Mouse (Mus musculus) neural tube, embryonic 15.5 days (tissue): ENCODE data around the gene Lpp. TPM values are rescaled to one million over a fixed set of nuclear protein-coding genes. Genes with fewer than 3 reads are reported as not detected.

Source experiments
- ATAC-seq: fragments of 200-750 bp; cut with Nextera tagmentation; 2 replicates; pipeline ENCODE4 v1.8.0; 2017; ENCODE audit warnings: mild to moderate bottlenecking, moderate TSS enrichment, moderate library complexity; ENCODE audit not compliant: low FRiP score
- H3K27ac ChIP-seq: fragments of 300-500 bp; sonication (generic); replicated peaks from 2 replicates; pipeline ENCODE4 v1.5.1; 2015; ENCODE audit warnings: mild to moderate bottlenecking, inconsistent platforms
- H3K27me3 ChIP-seq: fragments of 300-500 bp; sonication (generic); replicated peaks from 2 replicates; pipeline ENCODE4 v1.6.1; 2015; ENCODE audit warnings: inconsistent platforms
- H3K36me3 ChIP-seq: fragments of 300-500 bp; sonication (generic); 2 replicates; pipeline ENCODE4 v1.6.1; 2015; ENCODE audit warnings: inconsistent platforms
- H3K4me1 ChIP-seq: fragments of 300-500 bp; sonication (generic); 2 replicates; pipeline ENCODE4 v1.6.1; 2015; ENCODE audit warnings: inconsistent platforms
- H3K4me2 ChIP-seq: fragments of 300-500 bp; sonication (generic); 2 replicates; pipeline ENCODE4 v1.6.1; 2015; ENCODE audit warnings: inconsistent platforms, mild to moderate bottlenecking, moderate library complexity
- H3K4me3 ChIP-seq: fragments of 300-500 bp; sonication (generic); replicated peaks from 2 replicates; pipeline ENCODE4 v1.5.1; 2015; ENCODE audit warnings: mild to moderate bottlenecking, inconsistent platforms
- H3K9ac ChIP-seq: fragments of 300-500 bp; sonication (generic); replicated peaks from 2 replicates; pipeline ENCODE4 v1.6.1; 2015; ENCODE audit warnings: mild to moderate bottlenecking, inconsistent platforms
- H3K9me3 ChIP-seq: fragments of 300-500 bp; sonication (generic); replicated peaks from 2 replicates; pipeline ENCODE4 v1.6.1; 2016; ENCODE audit warnings: inconsistent platforms
- WGBS: fragments of 180-500 bp; shearing (Covaris S2); methylation state at CpG from one replicate; pipeline ENCODE4 v1.1.7; 2015; ENCODE audit warnings: mixed read lengths; 5-methylcytosine and 5-hydroxymethylcytosine counted together
- polyA plus RNA-seq: library from polyadenylated mRNA; unstranded; fragments of >200 nt; fragmentation: Nextera tagmentation; extraction: Ambion mirVana; gene quantifications from 2 replicates; pipeline ENCODE4 v1.2.1, GENCODE M21; 2015

The Lpp gene
- polyA plus RNA-seq, 1 experiment from 2014 or later, result 10.6 TPM

DNA sequence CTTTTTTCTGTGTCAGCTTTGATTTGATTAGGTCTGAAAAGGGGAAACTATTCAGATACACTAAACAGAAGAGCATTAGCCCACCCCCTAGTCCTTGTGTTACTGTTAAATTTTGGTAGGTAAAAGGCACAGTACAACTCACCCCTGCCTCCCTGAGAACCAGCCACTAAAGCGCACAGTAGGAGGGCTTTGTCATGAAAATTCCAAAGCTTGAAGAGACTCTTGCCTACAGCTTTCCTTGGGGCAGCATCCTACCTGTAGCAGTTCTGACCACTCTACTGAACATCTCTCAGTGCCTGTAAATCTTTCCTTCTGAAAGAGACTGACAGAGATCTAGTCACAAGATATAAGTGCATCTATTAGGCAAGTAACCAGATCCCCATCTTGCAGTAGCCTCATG lies 482.4 kb downstream of the Lpp start:
- no peaks in the 10 kb centered on the region for H3K9me3 ChIP-seq
- WGBS, result 44% methylated on average over 1 of the region's 1 CpGs
- H3K27ac ChIP-seq, result no peak overlapping the region
- H3K4me3 ChIP-seq, result no peak overlapping the region
- peaks cover 2% of the 10 kb centered on the region for H3K4me1 ChIP-seq
- H3K27me3 ChIP-seq, result no peaks in the 10 kb centered on the region
- no peak overlapping the region for H3K9ac ChIP-seq
- no peak overlapping the region for H3K4me2 ChIP-seq
- peaks cover 5% of the 10 kb centered on the region; the same call in 1 of the 2 replicates for H3K36me3 ChIP-seq
- ATAC-seq, result no peak

DNA sequence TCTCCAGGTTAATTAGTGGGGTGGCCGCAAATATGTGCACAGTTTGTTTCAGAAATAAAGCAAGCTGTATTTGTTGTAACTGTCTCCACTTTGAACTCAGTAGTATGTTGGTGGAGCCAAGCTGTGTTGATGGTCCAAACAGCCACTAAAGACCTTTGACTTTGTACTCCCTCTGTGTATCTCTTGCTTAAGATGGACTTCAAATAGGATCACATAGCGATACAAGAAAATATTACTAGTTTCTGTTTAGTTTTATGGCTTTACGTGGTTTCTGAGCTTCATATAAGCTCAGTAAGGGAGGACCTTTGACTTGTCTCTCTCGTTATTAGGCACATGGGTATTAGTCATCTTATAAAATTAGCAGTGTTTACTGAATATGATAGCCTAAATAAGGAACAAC lies 485.7 kb downstream of the Lpp start:
- Histone ChIP-seq H3K9me3 (no peaks in the 10 kb centered on the region), H3K36me3 (no peaks in the 10 kb centered on the region), H3K4me3 (no peak overlapping the region), H3K27ac (no peak overlapping the region), H3K4me2 (no peak overlapping the region), H3K27me3 (no peaks in the 10 kb centered on the region), H3K4me1 (peaks cover 4% of the 10 kb centered on the region), H3K9ac (no peak overlapping the region)
- ATAC-seq, result no peak
- 85% methylated on average over 4 of the region's 4 CpGs for WGBS

DNA sequence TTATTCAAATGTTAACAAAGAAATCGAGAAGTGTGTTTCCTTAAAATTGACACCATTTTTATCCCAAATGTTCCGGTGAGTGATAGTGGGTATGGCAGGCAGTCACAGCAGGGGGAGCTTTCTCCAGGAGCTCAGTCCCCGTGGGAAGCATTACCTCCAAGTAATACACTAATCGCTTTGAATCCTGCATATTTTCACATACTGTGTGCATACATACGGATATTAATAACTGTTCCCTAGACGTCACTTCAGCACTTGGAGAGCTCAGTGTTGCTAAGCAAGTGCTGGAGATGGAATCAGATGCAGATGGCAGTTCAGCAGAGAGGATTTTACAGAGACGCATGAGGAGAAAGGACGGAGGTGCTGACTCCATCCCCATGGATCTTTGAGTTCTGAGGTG lies 487.4 kb downstream of the Lpp start:
- 40% methylated on average over 8 of the region's 8 CpGs for WGBS
- Histone ChIP-seq H3K4me3 (no peak overlapping the region), H3K27me3 (no peaks in the 10 kb centered on the region), H3K4me1 (peaks cover 4% of the 10 kb centered on the region), H3K27ac (no peak overlapping the region), H3K9ac (no peak overlapping the region), H3K4me2 (no peak overlapping the region), H3K36me3 (no peaks in the 10 kb centered on the region), H3K9me3 (no peaks in the 10 kb centered on the region)
- ATAC-seq, result no peak

DNA sequence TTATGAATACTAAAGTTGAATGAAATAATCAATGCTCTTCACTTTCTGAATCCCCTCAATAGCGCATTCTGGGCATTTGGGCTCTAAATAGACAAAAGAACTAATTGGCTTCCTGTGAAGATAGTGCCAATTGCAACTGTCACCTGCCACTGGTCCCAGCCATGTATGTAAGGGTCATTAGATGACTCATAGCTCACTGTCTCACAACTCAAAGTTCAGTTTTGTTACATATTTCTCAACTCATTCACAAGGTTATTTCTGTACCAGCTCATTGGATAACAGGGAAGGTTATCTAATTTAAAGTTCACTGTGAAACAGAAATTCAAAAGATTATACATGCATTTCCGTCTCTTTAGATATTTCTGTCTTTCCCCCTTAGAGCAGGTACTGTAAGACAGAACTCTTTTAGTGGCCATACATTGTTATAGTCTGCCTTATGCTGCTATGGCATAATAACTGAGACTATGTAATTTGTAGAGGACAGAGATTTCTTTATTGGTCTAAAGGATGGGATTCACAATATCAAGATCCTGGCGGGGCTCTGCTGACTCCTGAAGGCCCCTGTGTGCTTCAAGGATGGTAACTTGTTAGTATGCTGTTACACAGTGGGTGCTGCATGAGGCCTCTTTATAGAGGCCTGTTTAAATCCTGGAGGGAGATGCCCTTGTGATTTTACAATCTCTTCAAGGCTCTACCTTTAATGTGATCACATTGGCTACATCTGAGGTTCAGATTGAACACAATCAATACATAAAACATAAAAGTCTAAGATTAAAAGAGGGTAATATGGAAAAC lies 488.9 kb downstream of the Lpp start:
- no peak for ATAC-seq
- H3K27me3 ChIP-seq, result no peaks in the 10 kb centered on the region
- no peak overlapping the region for H3K4me2 ChIP-seq
- H3K9me3 ChIP-seq, result no peaks in the 10 kb centered on the region
- no peak overlapping the region for H3K4me3 ChIP-seq
- WGBS, result 79% methylated on average over 3 of the region's 3 CpGs
- no peaks in the 10 kb centered on the region for H3K36me3 ChIP-seq
- peaks cover 7% of the 10 kb centered on the region for H3K4me1 ChIP-seq
- H3K9ac ChIP-seq, result no peak overlapping the region
- H3K27ac ChIP-seq, result no peak overlapping the region

DNA sequence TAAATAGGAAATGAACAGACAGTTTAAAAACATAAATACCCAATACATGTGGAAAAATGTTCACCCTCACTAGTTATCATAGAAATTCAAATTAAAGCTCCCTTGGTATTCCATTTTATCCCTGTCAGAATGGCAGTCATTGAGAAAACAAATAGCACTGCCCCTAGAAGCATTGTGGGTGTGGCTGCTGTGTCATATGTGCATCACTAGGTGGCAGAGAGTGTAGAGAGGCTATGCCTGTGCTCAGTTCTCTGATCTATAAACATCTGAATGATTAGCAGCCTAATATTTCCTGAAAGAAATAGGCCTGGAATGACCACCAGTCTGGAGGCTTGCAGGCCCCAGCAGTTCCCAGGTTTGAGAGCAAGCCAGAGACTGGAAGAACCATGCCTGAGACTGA lies 490.7 kb downstream of the Lpp start:
- no peaks in the 10 kb centered on the region for H3K27me3 ChIP-seq
- no peaks in the 10 kb centered on the region for H3K36me3 ChIP-seq
- H3K9ac ChIP-seq, result no peak overlapping the region
- H3K4me3 ChIP-seq, result no peak overlapping the region
- H3K9me3 ChIP-seq, result no peaks in the 10 kb centered on the region
- H3K4me2 ChIP-seq, result no peak overlapping the region
- peaks cover 7% of the 10 kb centered on the region for H3K4me1 ChIP-seq
- no peak overlapping the region for H3K27ac ChIP-seq
- no peak for ATAC-seq

DNA sequence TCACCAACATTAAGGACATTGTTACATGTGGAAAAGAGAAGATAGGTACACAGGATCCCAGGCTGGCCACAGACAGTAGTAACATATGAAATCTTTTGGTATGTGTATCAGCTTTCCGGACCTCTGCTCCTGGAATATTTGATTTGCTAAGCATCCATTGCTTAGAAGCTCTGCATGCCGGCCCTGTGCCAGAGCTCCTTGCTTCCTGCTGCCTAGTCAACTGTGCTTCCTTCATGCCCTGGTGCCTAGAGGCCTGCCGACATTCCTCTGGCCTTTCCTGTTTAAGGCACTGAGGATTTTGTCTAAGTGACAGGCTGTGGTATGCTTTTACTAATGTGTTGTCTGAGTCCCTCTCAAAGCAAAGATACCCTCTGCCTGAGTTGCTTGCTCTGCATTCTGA lies 493.0 kb downstream of the Lpp start:
- 60% methylated on average over 3 of the region's 3 CpGs for WGBS
- Histone ChIP-seq H3K36me3 (no peaks in the 10 kb centered on the region), H3K4me2 (no peak overlapping the region), H3K27ac (no peak overlapping the region), H3K27me3 (no peaks in the 10 kb centered on the region), H3K9me3 (no peaks in the 10 kb centered on the region), H3K4me3 (no peak overlapping the region), H3K4me1 (0 out of 2 replicates have a peak, but pooled peaks cover 3% of the 10 kb centered on the region), H3K9ac (no peak overlapping the region)
- ATAC-seq, result no peak

DNA sequence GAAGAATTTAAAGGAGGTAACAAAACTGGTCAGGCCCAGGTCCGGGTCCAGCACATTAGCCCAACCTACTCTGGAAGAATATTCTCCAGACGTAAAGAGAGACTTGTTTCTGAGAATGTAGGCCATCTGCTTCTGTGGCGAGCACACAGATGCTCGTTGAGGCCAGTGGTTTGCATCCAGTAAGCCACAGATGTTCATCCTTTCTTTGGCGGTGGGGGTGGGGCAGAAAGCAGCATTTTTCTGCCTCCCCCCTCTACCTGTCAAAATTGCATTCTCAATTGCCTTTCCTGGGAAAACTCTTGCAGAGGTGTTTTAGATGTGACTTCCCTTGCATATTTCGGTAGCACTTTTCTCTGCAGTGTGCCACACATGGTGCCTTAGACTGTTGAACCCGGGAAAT lies 493.6 kb downstream of the Lpp start:
- Histone ChIP-seq H3K9me3 (no peaks in the 10 kb centered on the region), H3K4me3 (no peak overlapping the region), H3K27me3 (no peaks in the 10 kb centered on the region), H3K27ac (no peak overlapping the region), H3K4me2 (no peak overlapping the region), H3K9ac (no peak overlapping the region), H3K4me1 (0 out of 2 replicates have a peak, but pooled peaks cover 3% of the 10 kb centered on the region), H3K36me3 (no peaks in the 10 kb centered on the region)
- ATAC-seq, result no peak
- WGBS, result 68% methylated on average over 7 of the region's 7 CpGs

DNA sequence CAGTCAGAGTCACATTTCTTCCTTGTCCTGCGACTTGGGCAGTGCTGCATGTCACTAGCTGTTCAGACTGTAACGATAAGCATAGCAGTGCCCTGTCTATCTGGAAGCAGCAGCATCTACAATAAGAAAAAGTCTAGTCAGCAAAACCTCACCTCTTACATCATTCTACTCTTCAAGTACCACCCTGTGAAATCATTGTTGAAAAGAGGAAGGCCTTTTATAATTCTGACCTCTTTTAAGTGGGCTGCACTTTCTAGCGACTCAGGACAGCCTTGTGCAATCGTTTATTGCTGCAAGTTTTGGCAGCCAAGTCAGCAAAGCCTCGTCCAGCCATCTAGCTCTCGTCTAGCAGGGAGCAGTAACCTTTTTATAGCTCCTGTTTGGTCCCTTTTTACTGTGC lies 498.1 kb downstream of the Lpp start:
- H3K36me3 ChIP-seq, result no peaks in the 10 kb centered on the region
- no peak overlapping the region for H3K27ac ChIP-seq
- 31% methylated on average over 6 of the region's 6 CpGs for WGBS
- H3K27me3 ChIP-seq, result no peaks in the 10 kb centered on the region
- no peaks in the 10 kb centered on the region for H3K4me1 ChIP-seq
- no peak overlapping the region for H3K4me2 ChIP-seq
- no peaks in the 10 kb centered on the region for H3K9me3 ChIP-seq
- no peak overlapping the region for H3K9ac ChIP-seq
- no peak for ATAC-seq
- no peak overlapping the region for H3K4me3 ChIP-seq

DNA sequence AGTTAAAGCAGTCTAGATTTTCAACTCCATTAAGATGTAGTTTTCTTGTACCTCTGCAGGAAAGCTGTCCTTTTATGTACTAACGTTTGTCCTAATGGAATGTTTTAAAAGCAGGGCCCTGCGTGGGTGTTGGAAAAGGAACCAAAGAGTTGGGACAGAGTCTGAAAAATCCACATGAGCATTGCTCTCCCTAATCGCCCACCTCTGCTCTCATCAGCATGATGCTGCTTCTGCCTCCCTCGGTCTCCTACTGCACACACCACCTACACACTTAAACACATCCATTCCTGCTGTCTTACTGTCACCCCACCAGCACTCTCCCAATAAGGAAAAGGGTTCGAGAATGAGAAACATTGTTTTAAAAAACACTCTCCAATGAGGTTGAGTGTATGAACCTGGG lies 501.9 kb downstream of the Lpp start:
- WGBS, result 81% methylated on average over 5 of the region's 5 CpGs
- no peaks in the 10 kb centered on the region for H3K36me3 ChIP-seq
- no peak for ATAC-seq

DNA sequence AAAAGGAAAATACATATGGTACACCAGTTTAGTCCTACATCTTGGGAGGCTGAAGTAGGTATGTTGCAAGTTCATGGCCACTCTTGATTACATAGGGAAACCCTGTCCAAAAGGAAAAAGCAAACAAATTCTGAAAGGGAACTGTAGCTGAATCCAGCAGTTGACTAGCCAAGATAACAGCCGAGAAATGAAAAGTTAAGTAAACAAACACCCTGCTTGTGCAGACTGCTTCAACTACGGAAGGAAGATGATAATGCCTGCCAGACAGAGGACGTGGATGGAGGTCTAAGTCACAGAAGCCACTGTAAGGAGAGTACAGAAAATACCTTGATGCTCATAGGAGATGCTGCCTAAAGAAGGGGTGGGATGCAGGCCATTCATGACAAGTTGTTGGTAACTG lies 504.3 kb downstream of the Lpp start:
- Histone ChIP-seq H3K4me1 (no peaks in the 10 kb centered on the region), H3K36me3 (no peaks in the 10 kb centered on the region), H3K4me2 (no peak overlapping the region), H3K9me3 (no peaks in the 10 kb centered on the region), H3K9ac (no peak overlapping the region), H3K27ac (no peak overlapping the region), H3K27me3 (no peaks in the 10 kb centered on the region), H3K4me3 (no peak overlapping the region)
- ATAC-seq, result no peak
- 80% methylated on average over 3 of the region's 3 CpGs for WGBS

More for the DNA sequence above, 501.9 kb downstream of the Lpp start:
- Histone ChIP-seq H3K9ac (no peak overlapping the region), H3K27me3 (no peaks in the 10 kb centered on the region), H3K4me3 (no peak overlapping the region), H3K4me2 (no peak overlapping the region), H3K4me1 (no peaks in the 10 kb centered on the region), H3K9me3 (no peaks in the 10 kb centered on the region), H3K27ac (no peak overlapping the region)

DNA sequence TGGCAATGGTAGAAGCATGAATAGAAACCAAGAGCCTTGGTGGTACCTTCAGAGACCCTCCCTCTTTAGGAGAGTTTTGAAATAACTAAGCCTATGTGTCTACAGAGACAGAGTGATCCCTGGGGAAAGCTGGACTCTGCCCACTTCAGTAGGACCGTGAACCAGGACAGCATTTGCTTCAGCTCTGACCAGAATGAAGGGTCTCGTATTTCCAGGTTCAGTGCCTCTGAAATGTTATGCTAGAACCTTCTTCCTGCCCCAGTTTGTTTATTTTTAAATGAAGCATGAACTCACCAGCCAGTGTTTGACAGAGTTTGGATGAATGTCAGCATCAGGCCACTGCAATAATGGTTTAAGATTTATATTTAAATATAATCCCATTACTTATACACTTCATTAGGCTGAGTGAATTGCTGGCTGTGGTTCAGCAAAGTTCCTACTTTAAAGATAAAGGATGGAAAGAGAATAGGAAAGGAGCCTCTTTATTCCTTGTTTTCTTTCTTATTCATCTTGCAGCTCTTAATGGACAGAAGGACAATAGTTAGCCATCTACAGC lies 507.0 kb downstream of the Lpp start:
- no peaks in the 10 kb centered on the region for H3K27me3 ChIP-seq
- H3K4me1 ChIP-seq, result no peaks in the 10 kb centered on the region
- no peaks in the 10 kb centered on the region for H3K36me3 ChIP-seq
- no peak overlapping the region for H3K4me3 ChIP-seq
- no peak overlapping the region for H3K4me2 ChIP-seq
- ATAC-seq, result no peak
- no peaks in the 10 kb centered on the region for H3K9me3 ChIP-seq
- WGBS, result 19% methylated on average over 2 of the region's 2 CpGs
- H3K9ac ChIP-seq, result no peak overlapping the region
- H3K27ac ChIP-seq, result no peak overlapping the region

DNA sequence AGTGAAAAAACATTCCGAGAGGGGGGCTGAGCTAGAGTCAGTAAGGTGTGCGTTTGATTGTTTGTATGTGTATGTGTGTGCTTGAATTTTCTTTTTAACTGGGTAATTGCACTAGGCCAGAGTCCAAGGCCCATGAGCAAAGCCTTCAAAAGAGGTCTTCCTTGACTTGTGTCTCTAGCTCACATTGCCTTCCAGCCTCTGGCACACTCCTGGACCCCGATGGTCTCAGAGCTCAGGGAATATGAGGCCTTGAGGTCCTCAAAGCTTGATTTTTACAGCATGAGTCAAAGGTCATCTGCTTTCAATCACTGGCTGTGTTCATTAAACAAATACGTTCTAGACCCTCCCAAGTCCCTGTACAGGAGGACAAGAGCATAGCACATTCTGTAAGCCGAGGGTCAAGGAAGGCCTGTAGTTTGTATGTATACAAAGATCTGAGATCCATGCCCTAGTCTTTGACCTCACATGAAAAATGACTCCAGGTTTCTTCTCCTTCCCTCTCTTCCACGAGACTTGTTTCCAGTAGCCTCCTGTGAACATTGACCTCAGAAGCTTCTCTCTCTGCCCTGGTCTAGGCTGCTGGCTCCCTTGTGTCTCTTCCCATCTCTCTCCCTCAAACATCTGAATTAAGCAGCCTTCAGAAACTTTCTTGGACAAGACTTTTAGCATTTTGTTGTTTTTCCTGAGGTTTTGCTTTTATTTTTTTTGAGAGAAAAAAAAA lies 508.0 kb downstream of the Lpp start:
- no peaks in the 10 kb centered on the region for H3K4me1 ChIP-seq
- 47% methylated on average over 6 of the region's 6 CpGs for WGBS
- no peak overlapping the region for H3K4me3 ChIP-seq
- no peaks in the 10 kb centered on the region for H3K9me3 ChIP-seq
- no peak for ATAC-seq
- H3K27ac ChIP-seq, result no peak overlapping the region
- H3K4me2 ChIP-seq, result no peak overlapping the region
- no peaks in the 10 kb centered on the region for H3K36me3 ChIP-seq
- no peaks in the 10 kb centered on the region for H3K27me3 ChIP-seq
- no peak overlapping the region for H3K9ac ChIP-seq
